Mouse (Mus musculus) megakaryocyte, embryonic 14.5 days (primary cell): Measurements from ENCODE around the gene Hist1h2bg.

Source experiments
- FLI1 ChIP-seq: IDR thresholded peaks from 2 replicates; pipeline ENCODE4 v1.6.1; 2012; ENCODE audit warnings: low read length, inconsistent platforms, mixed read lengths
- GATA1 ChIP-seq: IDR thresholded peaks from 3 replicates; pipeline ENCODE4 v1.6.1; 2012; ENCODE audit warnings: mixed read lengths, low read length, inconsistent platforms, borderline replicate concordance

DNA sequence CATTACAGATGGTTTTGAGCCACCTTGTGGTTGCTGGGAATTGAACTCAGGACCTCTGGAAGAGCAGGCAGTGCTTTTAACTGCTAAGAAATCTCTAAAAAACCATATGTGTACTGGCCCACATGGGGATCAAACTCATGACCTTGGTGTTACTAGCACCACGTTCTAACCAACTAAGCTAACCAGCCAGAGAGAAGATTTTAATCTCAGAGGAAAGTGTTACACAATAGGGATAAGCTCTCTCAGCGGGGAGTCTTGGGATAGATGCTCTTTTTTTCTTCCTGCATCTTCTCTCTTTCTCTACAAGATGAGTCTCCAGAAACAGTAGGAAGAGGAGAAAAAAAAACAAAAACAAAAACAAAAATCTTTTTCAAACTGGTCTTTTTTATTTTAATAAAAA lies 39.2 kb downstream of the Hist1h2bg start:
- TF ChIP-seq GATA1 (no peak), FLI1 (no peak)
